Mouse (Mus musculus): ENCODE results near the gene Ppig.
A peak's percentile ranks its signal among the peaks of the same experiment; 100 is the strongest.
"Not testable (repeated sequence)": the region's sequence is repeated elsewhere in the genome, so short reads cannot be mapped to it uniquely, and the experiment has no call there.

Ppig gene

GRCm38 (mm10) chr2:69722273-69722649 is at the start of gene Ppig:
TSS of gene Ppig (plus strand) at chr2:69722545.
- no peak for DNase-seq (ENCODE audit: low spot score in 2 of 2)

- DNase-seq (ENCODE audit: low spot score in 2 of 2) = no peak
Observed at GRCm38 (mm10) chr2:69673723-69674122, 48.6 kb upstream of the Ppig start.

GRCm38 (mm10) chr2:69675266-69675665 is 47.1 kb upstream of the Ppig start:
- DNase-seq (ENCODE audit: low spot score in 2 of 2) = no peak

- DNase-seq (ENCODE audit: low spot score in 2 of 2) = no peak
Observed at GRCm38 (mm10) chr2:69676713-69677112, 45.6 kb upstream of the Ppig start.

DNA sequence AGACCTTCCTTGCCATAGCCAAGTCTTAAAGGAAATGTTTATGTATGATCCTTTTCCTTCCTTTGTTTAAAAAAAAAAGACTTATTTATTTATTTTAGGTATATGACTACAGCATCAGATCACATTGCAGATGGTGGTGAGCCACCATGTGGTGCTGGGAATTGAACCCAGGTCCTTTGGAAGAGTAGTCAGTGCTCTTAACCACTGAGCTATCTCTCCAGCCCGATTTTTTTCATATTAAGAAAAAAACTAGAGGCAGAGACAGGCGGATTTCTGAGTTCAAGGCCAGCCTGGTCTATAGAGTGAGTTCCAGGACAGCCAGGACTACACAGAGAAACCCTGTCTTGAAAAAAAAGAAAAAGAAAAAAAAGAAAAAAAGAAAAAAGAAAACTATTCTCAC is 45.1 kb upstream of the Ppig start:
- not testable (repeated sequence) for DNase-seq (ENCODE audit: low spot score in 2 of 2)

DNA sequence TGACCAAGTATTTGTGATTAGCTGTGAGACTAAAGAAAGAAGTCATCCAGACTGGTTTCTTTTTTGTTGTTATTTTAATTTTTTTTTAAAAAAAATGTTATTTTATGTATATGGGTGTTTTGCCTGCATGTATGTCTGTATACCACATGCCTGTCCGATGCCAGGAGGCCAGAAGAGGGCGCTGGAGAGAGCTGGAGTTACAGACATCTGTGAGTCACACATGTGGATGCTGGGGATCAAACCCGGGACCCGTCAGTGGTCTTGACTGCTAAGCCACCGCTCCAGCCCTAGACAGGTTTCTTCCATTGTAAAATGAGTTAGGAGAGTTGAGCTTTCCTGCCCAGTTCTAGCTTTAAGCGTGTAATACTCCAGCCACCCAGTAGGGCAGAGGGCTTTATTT is 42.4 kb upstream of the Ppig start:
- DNase-seq (ENCODE audit: low spot score in 2 of 2) = no peak

DNA sequence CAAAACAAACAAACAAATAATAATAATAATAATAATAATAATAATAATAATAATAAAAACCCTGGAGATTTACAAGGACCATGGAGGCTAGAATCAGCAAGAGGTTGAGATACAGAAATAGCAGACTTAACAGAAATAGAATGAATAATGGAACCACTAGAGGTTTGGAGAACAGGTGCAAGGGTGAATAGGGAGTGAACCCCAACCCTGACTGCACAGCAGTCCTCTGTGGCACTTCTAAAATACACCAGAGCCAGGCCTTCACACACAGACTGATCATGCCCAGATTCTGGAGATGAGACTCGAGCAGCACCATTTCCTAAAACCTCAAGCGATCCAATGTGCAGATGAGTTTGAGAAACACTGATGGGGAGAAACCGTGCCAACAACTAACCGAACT is 40.4 kb upstream of the Ppig start:
- no peak for DNase-seq (ENCODE audit: low spot score in 2 of 2)

DNA sequence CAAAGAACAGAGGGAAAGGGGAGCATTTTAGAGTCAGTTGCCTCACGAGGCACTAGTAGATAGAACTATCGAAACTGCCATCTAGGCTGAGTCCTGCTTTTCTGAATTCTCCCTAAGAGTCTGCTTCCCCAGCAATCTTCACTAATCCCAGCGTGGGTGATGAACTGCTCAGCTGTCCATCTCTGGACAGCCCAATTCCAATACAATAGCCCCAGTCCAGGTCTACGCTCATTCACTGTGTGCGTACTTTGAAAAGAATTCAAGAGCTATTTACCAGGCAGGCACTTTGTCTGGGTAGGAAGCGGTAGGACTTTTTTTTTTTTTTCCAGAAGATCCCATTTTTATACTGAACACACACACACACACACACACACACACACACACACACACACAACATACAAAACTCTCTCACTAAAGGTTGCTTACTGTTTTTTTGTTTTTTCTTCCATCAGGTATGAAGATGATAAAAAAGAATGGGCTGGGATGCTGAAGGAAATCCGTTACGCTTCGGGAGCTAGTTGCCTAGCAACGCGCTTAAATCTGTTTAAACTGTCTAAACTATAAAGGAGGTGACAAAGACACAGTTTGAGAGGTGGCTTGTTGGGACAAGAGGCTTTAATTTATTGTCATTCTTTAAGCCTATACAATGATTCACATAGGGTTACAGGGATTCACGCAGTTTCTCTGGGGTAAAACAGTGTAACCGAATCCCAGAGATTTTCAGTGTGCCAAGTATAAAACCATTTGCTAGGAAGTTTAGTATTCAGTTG is 39.1 kb upstream of the Ppig start:
- DNase-seq (ENCODE audit: low spot score in 2 of 2) = no peak

GRCm38 (mm10) chr2:69684488-69684887 is 37.9 kb upstream of the Ppig start:
- no peak for DNase-seq (ENCODE audit: low spot score in 2 of 2)

DNA sequence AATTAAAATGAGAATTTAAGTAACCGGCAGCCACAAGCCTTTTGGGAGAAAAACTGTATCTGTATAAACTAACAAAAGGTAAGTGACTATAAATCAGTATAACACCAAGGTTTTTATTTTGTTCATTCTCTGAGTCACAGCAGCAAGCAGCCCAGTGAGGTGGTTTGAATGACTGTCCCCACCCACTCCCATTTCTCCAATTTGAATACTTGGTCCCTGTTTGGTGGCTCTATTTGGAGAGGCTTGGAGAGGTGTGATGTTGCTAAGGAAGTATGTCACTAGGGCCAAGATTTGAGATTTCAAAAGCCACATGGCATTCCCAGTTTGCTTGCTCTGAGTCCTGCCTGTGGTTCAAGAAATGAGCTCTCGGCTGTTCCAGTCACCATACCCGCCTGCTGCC is 32.1 kb upstream of the Ppig start:
- no peak for DNase-seq (ENCODE audit: low spot score in 2 of 2)

- DNase-seq (ENCODE audit: low spot score in 2 of 2) = no peak
Observed at GRCm38 (mm10) chr2:69690843-69691242, 31.5 kb upstream of the Ppig start.

- no peak for DNase-seq (ENCODE audit: low spot score in 2 of 2)
Observed at GRCm38 (mm10) chr2:69693501-69693900, 28.8 kb upstream of the Ppig start.

DNA sequence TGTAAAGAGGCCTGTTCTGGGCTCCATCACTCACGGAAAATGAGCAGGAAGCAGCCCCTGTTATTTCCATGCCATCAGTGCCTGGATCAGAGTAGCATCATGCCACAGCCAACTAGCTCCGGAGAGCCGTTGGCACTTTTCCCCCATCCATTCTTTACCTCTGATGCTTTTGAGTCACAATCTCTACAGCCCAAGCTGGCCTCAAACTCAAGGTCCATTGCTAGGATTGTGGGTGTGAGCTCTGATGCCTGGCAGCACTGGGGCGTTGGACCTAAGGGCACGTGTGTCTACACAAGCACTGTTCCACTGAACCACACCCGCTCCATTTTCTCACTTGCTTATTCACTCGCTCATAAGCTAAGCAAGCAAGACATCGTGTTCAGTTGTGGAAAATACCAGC is 21.9 kb upstream of the Ppig start:
- no peak for DNase-seq (ENCODE audit: low spot score in 2 of 2)

- DNase-seq (ENCODE audit: low spot score in 2 of 2) = no peak
Observed at GRCm38 (mm10) chr2:69712171-69712570, 10.2 kb upstream of the Ppig start.

- DNase-seq (ENCODE audit: low spot score in 2 of 2) = peak; percentile 79 to 82
Observed at GRCm38 (mm10) chr2:69712981-69713625, 9.2 kb upstream of the Ppig start, which contains the start of gene Fastkd1. TSS of gene Fastkd1 (minus strand) at chr2:69713516.

DNA sequence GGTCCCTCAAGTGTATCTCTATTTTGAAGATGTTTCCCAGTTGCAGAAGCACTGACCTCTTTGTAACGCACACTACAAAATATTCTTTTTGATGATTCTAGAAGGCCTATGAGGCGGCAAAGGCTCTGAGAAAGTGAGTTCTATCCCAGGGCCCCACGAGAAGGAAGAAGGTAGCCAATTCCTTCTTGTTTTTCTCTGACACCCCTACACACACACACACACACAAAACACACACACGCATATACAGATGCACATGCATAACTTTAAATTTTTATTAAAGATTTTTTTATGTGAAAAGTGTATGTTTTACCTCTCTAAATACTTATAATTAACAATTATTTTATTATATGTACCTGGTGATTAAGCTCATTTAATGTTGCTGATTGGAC is 8.7 kb upstream of the Ppig start:
- DNase-seq (ENCODE audit: low spot score in 2 of 2) = no peak

DNA sequence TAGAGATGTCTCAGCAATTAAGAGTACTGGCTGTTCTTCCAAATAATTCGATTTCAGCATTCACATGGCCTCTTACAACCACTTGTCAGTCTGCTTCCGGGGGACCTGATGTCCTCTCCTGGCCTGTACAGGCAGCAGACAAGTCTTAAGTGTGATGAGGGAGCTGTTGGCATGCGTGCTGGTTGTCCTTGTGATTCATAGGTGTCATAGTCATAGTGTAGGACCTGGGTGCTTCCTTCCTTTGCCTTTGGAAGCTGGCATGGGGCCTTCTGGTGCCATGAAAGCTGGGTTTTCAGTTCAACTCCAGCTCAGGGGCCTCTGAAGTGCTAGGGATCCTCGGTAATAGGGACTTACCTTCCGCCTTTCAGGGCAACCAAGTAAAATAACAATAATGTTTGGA is 8.2 kb upstream of the Ppig start:
- no peak for DNase-seq (ENCODE audit: low spot score in 2 of 2)

GRCm38 (mm10) chr2:69716483-69716882 is 5.9 kb upstream of the Ppig start:
- DNase-seq (ENCODE audit: low spot score in 2 of 2) = no peak

DNA sequence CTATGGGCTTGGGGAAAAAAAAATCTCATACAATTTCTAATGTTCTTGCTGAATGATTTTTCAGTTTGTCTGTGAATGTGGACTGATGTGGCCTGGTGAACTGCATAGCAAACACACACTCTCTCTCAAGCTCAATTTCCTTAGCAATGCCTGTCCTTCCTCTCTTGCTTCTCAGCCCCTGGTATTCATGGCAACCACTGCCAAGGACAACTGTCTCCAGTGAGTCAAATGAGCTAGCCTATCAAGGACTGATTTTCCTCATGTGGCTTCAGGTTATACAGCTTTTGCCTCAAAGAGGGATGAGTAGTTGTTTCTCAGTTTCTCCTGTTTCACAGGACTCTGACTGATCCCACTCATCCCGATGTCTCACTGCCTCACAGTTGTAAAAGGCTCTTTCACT is 3.2 kb upstream of the Ppig start:
- DNase-seq (ENCODE audit: low spot score in 2 of 2) = no peak

- DNase-seq (ENCODE audit: low spot score in 2 of 2) = peak; percentile 89 to 91
Observed at GRCm38 (mm10) chr2:69722650-69723518, 539 bp downstream of the Ppig start.

DNA sequence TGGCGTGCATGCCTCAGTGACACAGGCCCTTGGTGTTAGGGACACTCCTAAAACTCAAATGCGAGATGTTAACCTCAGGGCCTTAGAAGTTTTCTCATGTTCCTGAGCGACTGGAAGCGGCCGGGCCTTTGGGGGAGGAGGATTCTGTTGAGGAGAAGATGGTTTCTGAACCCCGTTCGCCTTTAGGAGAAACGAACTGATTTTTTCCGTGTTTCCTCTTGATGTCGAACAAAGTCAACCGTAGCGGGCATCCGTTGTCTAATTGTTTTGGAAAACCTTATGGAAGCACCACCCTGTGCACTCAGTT is 1.1 kb downstream of the Ppig start:
- DNase-seq (ENCODE audit: low spot score in 2 of 2) = no peak

- DNase-seq (ENCODE audit: low spot score in 2 of 2) = no peak
Observed at GRCm38 (mm10) chr2:69745091-69745490, 22.7 kb downstream of the Ppig start.

DNA sequence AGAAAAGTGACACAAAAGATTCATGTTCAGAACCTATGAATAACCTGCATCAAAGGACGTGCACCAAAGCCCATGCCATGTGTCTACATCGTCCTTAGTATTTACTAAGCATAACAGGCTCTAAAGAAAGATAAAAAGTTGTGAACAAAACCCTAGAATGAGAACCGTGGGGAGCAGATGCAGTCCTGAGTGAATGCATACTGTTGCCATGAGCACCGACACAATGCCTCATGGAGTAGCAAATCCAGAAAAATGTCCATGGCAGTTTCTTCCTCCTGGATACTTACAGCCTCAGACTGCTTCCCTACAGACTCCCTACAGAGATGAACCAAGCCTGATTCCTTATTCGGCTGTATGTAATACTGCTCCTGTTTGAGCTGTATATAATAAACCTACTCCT is 38.6 kb downstream of the Ppig start:
- no peak for DNase-seq (ENCODE audit: low spot score in 2 of 2)

All from frontal cortex, postnatal 14 days (tissue).